Mouse (Mus musculus): ENCODE results near the gene Kif5c.

Gene Kif5c

GRCm38 (mm10) chr2:49618829-49619718 lies at the start of gene Kif5c:
Gene Kif5c (plus strand): TSS chr2:49619298.
- peak; percentile 81 to 86 for DNase-seq

GRCm38 (mm10) chr2:49569862-49570777 lies 49.0 kb upstream of the Kif5c start:
- peak; percentile 70 to 89 for DNase-seq

GRCm38 (mm10) chr2:49570778-49571101 lies 48.4 kb upstream of the Kif5c start:
- DNase-seq, result no peak

- no peak for DNase-seq
Observed at GRCm38 (mm10) chr2:49571159-49571920, 47.8 kb upstream of the Kif5c start.

- no peak for DNase-seq
Observed at GRCm38 (mm10) chr2:49572111-49572642, 46.9 kb upstream of the Kif5c start.

- no peak for DNase-seq
Observed at GRCm38 (mm10) chr2:49572684-49573083, 46.4 kb upstream of the Kif5c start.

GRCm38 (mm10) chr2:49573282-49573681 lies 45.8 kb upstream of the Kif5c start:
- no peak for DNase-seq

- DNase-seq, result no peak
Observed at GRCm38 (mm10) chr2:49580585-49580984, 38.5 kb upstream of the Kif5c start.

GRCm38 (mm10) chr2:49582546-49582945 lies 36.6 kb upstream of the Kif5c start:
- no peak for DNase-seq

- no peak for DNase-seq
Observed at GRCm38 (mm10) chr2:49583311-49583710, 35.8 kb upstream of the Kif5c start.

- no peak for DNase-seq
Observed at GRCm38 (mm10) chr2:49590450-49590849, 28.6 kb upstream of the Kif5c start.

GRCm38 (mm10) chr2:49592926-49593325 lies 26.2 kb upstream of the Kif5c start:
- DNase-seq, result no peak

GRCm38 (mm10) chr2:49594886-49595285 lies 24.2 kb upstream of the Kif5c start:
- no peak for DNase-seq

GRCm38 (mm10) chr2:49596318-49596717 lies 22.8 kb upstream of the Kif5c start:
- no peak for DNase-seq

GRCm38 (mm10) chr2:49600021-49600681 lies 18.9 kb upstream of the Kif5c start:
- no peak for DNase-seq

GRCm38 (mm10) chr2:49602791-49603349 lies 16.2 kb upstream of the Kif5c start:
- no peak for DNase-seq

- DNase-seq, result no peak
Observed at GRCm38 (mm10) chr2:49609611-49610010, 9.5 kb upstream of the Kif5c start.

- no peak for DNase-seq
Observed at GRCm38 (mm10) chr2:49616765-49617164, 2.3 kb upstream of the Kif5c start.

- DNase-seq, result no peak
Observed at GRCm38 (mm10) chr2:49619719-49620522, 823 bp downstream of the Kif5c start.

GRCm38 (mm10) chr2:49620626-49621117 lies 1.6 kb downstream of the Kif5c start:
- no peak for DNase-seq

- DNase-seq, result no peak
Observed at GRCm38 (mm10) chr2:49621234-49621633, 2.1 kb downstream of the Kif5c start.

All from kidney, adult 8-10 months (tissue).